Mouse (Mus musculus) megakaryocyte, embryonic 14.5 days (primary cell): ENCODE data around the gene Cog6.

ENCODE experiments used
- FLI1 ChIP-seq: IDR thresholded peaks from 2 replicates; pipeline ENCODE4 v1.6.1; 2012; ENCODE audit warnings: low read length, inconsistent platforms, mixed read lengths
- GATA1 ChIP-seq: IDR thresholded peaks from 3 replicates; pipeline ENCODE4 v1.6.1; 2012; ENCODE audit warnings: mixed read lengths, low read length, inconsistent platforms, borderline replicate concordance

DNA sequence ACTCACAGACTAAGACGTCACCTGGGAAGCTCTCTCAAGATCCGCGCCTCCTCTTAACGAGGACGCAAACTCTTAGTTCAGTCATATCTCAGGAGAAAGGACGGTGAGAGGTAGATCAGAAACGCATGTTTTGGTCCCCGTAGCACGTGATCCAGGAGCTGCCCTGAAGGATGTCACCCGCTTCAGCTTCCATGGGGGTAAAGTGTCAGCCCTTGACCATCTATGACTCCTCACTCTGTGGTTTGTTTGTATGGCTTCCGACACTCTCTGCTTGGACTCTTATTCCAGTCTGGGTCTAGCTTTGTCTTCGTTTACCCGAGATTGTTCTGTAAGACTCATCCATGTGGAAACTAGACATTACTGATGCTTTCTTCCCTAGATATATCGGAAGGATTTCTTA, 54.6 kb downstream of the Cog6 start:
- TF ChIP-seq GATA1, result no peak
- no peak for TF ChIP-seq FLI1
